Mouse (Mus musculus): ENCODE results near the gene Rabgap1l.

GRCm38 (mm10) chr1:160176903-160177302, 616.1 kb downstream of the Rabgap1l start:
- TF ChIP-seq CTCF (IDR thresholded peaks at IDR 0.05; ENCODE audit: extremely low read depth, insufficient read depth, low read length) (no peak), POLR2A (IDR thresholded peaks at IDR 0.05; ENCODE audit: extremely low read depth, insufficient read depth, low read length) (no peak)

Measured in cortical plate, adult 2 months (tissue).